In genomic region chr10:43527283-43528269, GRCm38 (mm10) we compare ENCODE assay signal across 8 mouse cellular contexts. TPM values are rescaled to one million over a fixed set of nuclear protein-coding genes. Genes with fewer than 3 reads are reported as not detected.
DNase-seq lines count a peak whose midpoint lies in the region; ATAC-seq lines count a peak whose summit lies in the region.

No protein-coding gene starts in this region.

- H3K27ac ChIP-seq in kidney, embryonic 15.5 days, result peak overlapping the region; percentile 72
- peak overlapping the region; percentile 88 for H3K27ac ChIP-seq in forebrain, embryonic 11.5 days (ENCODE audit: low read depth, low read length)

- no peak overlapping the region for H3K4me3 ChIP-seq in kidney, embryonic 15.5 days (replicated peaks)
- H3K4me3 ChIP-seq in forebrain, embryonic 11.5 days (ENCODE audit: low read depth, low read length), result no peak overlapping the region

- H3K9me3 ChIP-seq in kidney, embryonic 15.5 days (replicated peaks), result no peaks in the 10 kb centered on the region
- no peaks in the 10 kb centered on the region for H3K9me3 ChIP-seq in forebrain, embryonic 11.5 days (ENCODE audit: control insufficient read depth, low read length)

- H3K36me3 ChIP-seq in kidney, embryonic 15.5 days, result peaks cover 75% of the 10 kb centered on the region
- H3K36me3 ChIP-seq in forebrain, embryonic 11.5 days (ENCODE audit: control insufficient read depth, insufficient read depth, low read length), result peaks cover 2% of the 10 kb centered on the region; the same call in 1 of the 2 replicates

- H3K4me2 ChIP-seq in kidney, embryonic 15.5 days, result no peak overlapping the region
- H3K4me2 ChIP-seq in forebrain, embryonic 11.5 days (ENCODE audit: low read depth, low read length, severe bottlenecking), result peak overlapping the region; percentile 2; the same call in 1 of the 2 replicates

- WGBS in kidney, embryonic 15.5 days, result 46% methylated on average over 15 of the region's 15 CpGs
- WGBS in forebrain, embryonic 11.5 days, result 20% methylated on average over 15 of the region's 15 CpGs

- H3K4me1 ChIP-seq in kidney, embryonic 15.5 days, result peaks cover 10% of the 10 kb centered on the region
- peaks cover 14% of the 10 kb centered on the region for H3K4me1 ChIP-seq in forebrain, embryonic 11.5 days (replicated peaks; ENCODE audit: control insufficient read depth, insufficient read depth, low read length)

- ATAC-seq in kidney, embryonic 15.5 days (replicated peaks; ENCODE audit: low FRiP score), result peak; percentile 37
- peak; percentile 87 for ATAC-seq in forebrain, embryonic 11.5 days (replicated peaks; ENCODE audit: low FRiP score)

- H3K9ac ChIP-seq in kidney, embryonic 15.5 days, result no peak overlapping the region
- peak overlapping the region; percentile 55 for H3K9ac ChIP-seq in forebrain, embryonic 11.5 days (ENCODE audit: low read length)

- no peak for DNase-seq in kidney, adult 18-20 months
- DNase-seq in forebrain, embryonic 11.5 days (ENCODE audit: low spot score), result peak; percentile 73
- DNase-seq in layer of hippocampus, postnatal 36 days, result peak; percentile 26 to 29
- peak; percentile 18 for DNase-seq in neural tube, embryonic 10.5 days (ENCODE audit: extremely low spot score, low spot score)
- DNase-seq in B cell, adult 2 months, result no peak
- no peak for DNase-seq in adrenal gland, adult 8-10 months
- DNase-seq in urinary bladder, postnatal 14 days (ENCODE audit: low spot score), result no peak

- H3K27me3 ChIP-seq in kidney, embryonic 15.5 days, result no peaks in the 10 kb centered on the region
- no peaks in the 10 kb centered on the region for H3K27me3 ChIP-seq in forebrain, embryonic 11.5 days (ENCODE audit: control insufficient read depth, insufficient read depth, low read length)

RNA-seq across cellular contexts. Expression of gene Gm9803, which starts 3.7 kb away (rescaled TPM):
- polyA plus RNA-seq in kidney, embryonic 15.5 days (2015; fragmentation: Nextera tagmentation; extraction: Ambion mirVana), result 8.3 and 15.2 TPM in 2 replicates
- 11.1 and 12.2 TPM in 2 replicates for polyA plus RNA-seq in forebrain, embryonic 11.5 days (2014; fragmentation: Nextera tagmentation; extraction: Ambion mirVana)
- 1 to 10 TPM; 3.2 to 7.6 TPM for total RNA-seq in layer of hippocampus, postnatal 36 days (2021)
- total RNA-seq in adrenal gland, adult 8-10 months (2022), result 10 to 100 TPM in 1 of 4 experiments, 1 to 10 TPM in 1, not detected in 2; 9.1 to 17.3 TPM

RNA-seq across cellular contexts. Expression of gene 1700021F05Rik, which starts 13.2 kb away (rescaled TPM):
- polyA plus RNA-seq in kidney, embryonic 15.5 days (2015; fragmentation: Nextera tagmentation; extraction: Ambion mirVana), result 74.3 and 77.4 TPM in 2 replicates
- polyA plus RNA-seq in forebrain, embryonic 11.5 days (2014; fragmentation: Nextera tagmentation; extraction: Ambion mirVana), result 59.0 and 69.7 TPM in 2 replicates
- total RNA-seq in layer of hippocampus, postnatal 36 days (2021), result 10 to 100 TPM; 42.3 to 43.8 TPM
- 10 to 100 TPM; 53.1 to 61.9 (median 54.2) TPM for total RNA-seq in adrenal gland, adult 8-10 months (2022)

RNA-seq across cellular contexts. Expression of gene Bend3, which starts 48.9 kb away (rescaled TPM):
- 6.6 and 7.4 TPM in 2 replicates for polyA plus RNA-seq in kidney, embryonic 15.5 days (2015; fragmentation: Nextera tagmentation; extraction: Ambion mirVana)
- polyA plus RNA-seq in forebrain, embryonic 11.5 days (2014; fragmentation: Nextera tagmentation; extraction: Ambion mirVana), result 11.9 and 13.4 TPM in 2 replicates
- 1 to 10 TPM; 5.1 to 5.4 TPM for total RNA-seq in layer of hippocampus, postnatal 36 days (2021)
- 1 to 10 TPM; 6.1 to 6.9 (median 6.4) TPM for total RNA-seq in adrenal gland, adult 8-10 months (2022)

RNA-seq across cellular contexts. Expression of gene Cd24a, which starts 50.5 kb away (rescaled TPM):
- polyA plus RNA-seq in kidney, embryonic 15.5 days (2015; fragmentation: Nextera tagmentation; extraction: Ambion mirVana), result 425 and 436 TPM in 2 replicates
- 342 and 364 TPM in 2 replicates for polyA plus RNA-seq in forebrain, embryonic 11.5 days (2014; fragmentation: Nextera tagmentation; extraction: Ambion mirVana)
- total RNA-seq in layer of hippocampus, postnatal 36 days (2021), result 10 to 100 TPM; 10.4 to 11.5 TPM
- 10 to 100 TPM; 15.7 to 28.6 (median 22.9) TPM for total RNA-seq in adrenal gland, adult 8-10 months (2022)

Comparison
In these comparisons a context has a peak if more than half of its experiments do, and no peak if none do; other contexts are left out.
1. DNase-seq: peak in forebrain, embryonic 11.5 days (single experiment), layer of hippocampus, postnatal 36 days (2 of 2) and neural tube, embryonic 10.5 days (single experiment); none in kidney, adult 18-20 months (single experiment), B cell, adult 2 months (0 of 2), adrenal gland, adult 8-10 months (single experiment) and urinary bladder, postnatal 14 days (single experiment).